Comparison of ENCODE assay signal across 9 mouse cellular contexts in the genomic region with DNA sequence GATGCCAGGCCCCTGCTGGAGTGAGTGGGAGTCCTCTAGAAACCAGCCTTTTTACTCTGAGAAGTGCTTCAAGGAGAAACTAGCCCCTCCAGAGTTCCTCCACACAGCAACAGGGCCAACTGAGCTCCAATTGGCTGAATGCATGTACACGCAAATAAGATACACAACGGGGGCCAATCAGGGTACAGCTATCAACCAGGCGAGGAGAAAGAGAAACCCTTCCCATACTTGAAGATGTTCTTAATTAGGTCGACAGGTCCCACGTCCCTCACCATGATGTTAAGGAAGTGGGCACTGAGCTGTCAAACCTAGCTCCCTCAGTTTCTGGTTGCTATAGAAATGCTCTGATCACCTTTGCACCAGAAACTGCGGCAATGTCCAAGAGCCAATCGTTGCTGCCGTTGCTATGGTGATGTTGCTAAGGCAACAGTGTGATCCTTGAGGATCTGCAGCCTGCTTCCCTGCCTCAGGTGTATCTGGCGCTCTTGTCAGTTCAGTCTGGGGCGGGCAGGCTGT. TPM values are rescaled to one million over a fixed set of nuclear protein-coding genes. Genes with fewer than 3 reads are reported as not detected.
A peak's percentile ranks its signal among the peaks of the same experiment; 100 is the strongest.
DNase-seq lines count a peak whose midpoint lies in the region; ATAC-seq lines count a peak whose summit lies in the region.
"Had no signal": no experiment of that assay in that cellular context is flagged by ENCODE, and none has a peak within 500 bp of the region (broad histone marks: within the 10 kb centered on the region; RNA-seq: fewer than 3 reads in every experiment).

No protein-coding gene starts in this region.

- peak overlapping the region; percentile 32 for H3K4me2 ChIP-seq in heart, embryonic 12.5 days
- H3K4me2 ChIP-seq in forebrain, embryonic 15.5 days (replicated peaks): peak overlapping the region; percentile 46

- no peak overlapping the region for H3K27ac ChIP-seq in heart, embryonic 12.5 days (ENCODE audit: poor library complexity, severe bottlenecking)
- peak overlapping the region; percentile 74 for H3K27ac ChIP-seq in forebrain, embryonic 15.5 days (replicated peaks)

- no peak overlapping the region for H3K9ac ChIP-seq in heart, embryonic 12.5 days
- H3K9ac ChIP-seq in forebrain, embryonic 15.5 days (replicated peaks): 0 out of 2 replicates have a peak overlapping the region, but pooled peaks have one; percentile 5

- no peak for ATAC-seq in heart, embryonic 12.5 days (ENCODE audit: insufficient number of reproducible peaks, low FRiP score)
- peak; percentile 78 for ATAC-seq in forebrain, embryonic 15.5 days (replicated peaks)

- H3K27me3 ChIP-seq in heart, embryonic 12.5 days (replicated peaks): peaks cover 13% of the 10 kb centered on the region; the same call in 1 of the 2 replicates
- no peaks in the 10 kb centered on the region for H3K27me3 ChIP-seq in forebrain, embryonic 15.5 days

- no peaks in the 10 kb centered on the region for H3K9me3 ChIP-seq in heart, embryonic 12.5 days (replicated peaks)
- no peaks in the 10 kb centered on the region for H3K9me3 ChIP-seq in forebrain, embryonic 15.5 days

- H3K4me1 ChIP-seq in heart, embryonic 12.5 days (replicated peaks): peaks cover 37% of the 10 kb centered on the region
- peaks cover 53% of the 10 kb centered on the region for H3K4me1 ChIP-seq in forebrain, embryonic 15.5 days

- H3K36me3 ChIP-seq in heart, embryonic 12.5 days: no peaks in the 10 kb centered on the region
- no peaks in the 10 kb centered on the region for H3K36me3 ChIP-seq in forebrain, embryonic 15.5 days

- no peak overlapping the region for H3K4me3 ChIP-seq in heart, embryonic 12.5 days
- peak overlapping the region; percentile 27 for H3K4me3 ChIP-seq in forebrain, embryonic 15.5 days

- no peak for DNase-seq in heart, adult 18-20 months
- DNase-seq in cerebellum, adult 11-12 months: peak; percentile 69
- peak; percentile 42 to 53 for DNase-seq in layer of hippocampus, postnatal 10 days (ENCODE audit: low spot score in 2 of 2)
- DNase-seq in lung, postnatal 4 days: peak; percentile 23 to 26
- DNase-seq in right cerebral cortex, postnatal 25 days: peak; percentile 83
- no peak for DNase-seq in kidney, adult 18-20 months

- WGBS in heart, embryonic 12.5 days: 4% methylated on average over 10 of the region's 10 CpGs
- WGBS in forebrain, embryonic 15.5 days: under 1% methylated on average over 10 of the region's 10 CpGs

RNA-seq across cellular contexts. Expression of a gene that starts 2.9 kb away (rescaled TPM):
- polyA plus RNA-seq in heart, embryonic 12.5 days (2016; fragmentation: Nextera tagmentation; extraction: Ambion mirVana): 8.8 and 9.0 TPM in 2 replicates
- total RNA-seq in heart, adult 18-20 months (2021): 10 to 100 TPM; 20.9 to 21.3 TPM
- 21.1 and 24.1 TPM in 2 replicates for polyA plus RNA-seq in forebrain, embryonic 15.5 days (2015; fragmentation: Nextera tagmentation; extraction: Ambion mirVana)
- total RNA-seq in layer of hippocampus, postnatal 10 days (2021): 100 to 1,000 TPM in 1 of 2 experiments, 10 to 100 TPM in 1; 96.2 to 103 TPM

RNA-seq across cellular contexts. Expression of a gene that starts 37.0 kb away (rescaled TPM):
- polyA plus RNA-seq in heart, embryonic 12.5 days (2016; fragmentation: Nextera tagmentation; extraction: Ambion mirVana): 10.7 and 11.2 TPM in 2 replicates
- total RNA-seq in heart, adult 18-20 months (2021): 1 to 10 TPM; 2.6 to 6.9 TPM
- 18.0 and 18.3 TPM in 2 replicates for polyA plus RNA-seq in forebrain, embryonic 15.5 days (2015; fragmentation: Nextera tagmentation; extraction: Ambion mirVana)
- 10 to 100 TPM; 30.7 to 42.1 TPM for total RNA-seq in layer of hippocampus, postnatal 10 days (2021)
- polyA plus RNA-seq: C2C12 had no signal

RNA-seq across cellular contexts. Expression of a gene that starts 58.6 kb away (rescaled TPM):
- 210 and 213 TPM in 2 replicates for polyA plus RNA-seq in heart, embryonic 12.5 days (2016; fragmentation: Nextera tagmentation; extraction: Ambion mirVana)
- total RNA-seq in heart, adult 18-20 months (2021): 10 to 100 TPM; 42.0 to 43.1 TPM
- polyA plus RNA-seq in forebrain, embryonic 15.5 days (2015; fragmentation: Nextera tagmentation; extraction: Ambion mirVana): 10.0 and 11.1 TPM in 2 replicates
- total RNA-seq in layer of hippocampus, postnatal 10 days (2021): 10 to 100 TPM; 15.2 to 16.4 TPM

Comparison
In these comparisons a context has a peak if more than half of its experiments do, and no peak if none do; other contexts are left out.
1. DNase-seq: peak in cerebellum, adult 11-12 months (single experiment), layer of hippocampus, postnatal 10 days (2 of 2), lung, postnatal 4 days (2 of 2) and right cerebral cortex, postnatal 25 days (single experiment); none in heart, adult 18-20 months (0 of 2) and kidney, adult 18-20 months (single experiment).
2. RNA of a gene that starts 2.9 kb away (total RNA-seq): 96.2 to 103 TPM in layer of hippocampus, postnatal 10 days; 20.9 to 21.3 TPM in heart, adult 18-20 months; every median in the first group is over 4 times any median in the second.
3. RNA of a gene that starts 37.0 kb away (total RNA-seq): 30.7 to 42.1 TPM in layer of hippocampus, postnatal 10 days; 2.6 to 6.9 TPM in heart, adult 18-20 months; every median in the first group is over 4 times any median in the second.